In the genomic region with DNA sequence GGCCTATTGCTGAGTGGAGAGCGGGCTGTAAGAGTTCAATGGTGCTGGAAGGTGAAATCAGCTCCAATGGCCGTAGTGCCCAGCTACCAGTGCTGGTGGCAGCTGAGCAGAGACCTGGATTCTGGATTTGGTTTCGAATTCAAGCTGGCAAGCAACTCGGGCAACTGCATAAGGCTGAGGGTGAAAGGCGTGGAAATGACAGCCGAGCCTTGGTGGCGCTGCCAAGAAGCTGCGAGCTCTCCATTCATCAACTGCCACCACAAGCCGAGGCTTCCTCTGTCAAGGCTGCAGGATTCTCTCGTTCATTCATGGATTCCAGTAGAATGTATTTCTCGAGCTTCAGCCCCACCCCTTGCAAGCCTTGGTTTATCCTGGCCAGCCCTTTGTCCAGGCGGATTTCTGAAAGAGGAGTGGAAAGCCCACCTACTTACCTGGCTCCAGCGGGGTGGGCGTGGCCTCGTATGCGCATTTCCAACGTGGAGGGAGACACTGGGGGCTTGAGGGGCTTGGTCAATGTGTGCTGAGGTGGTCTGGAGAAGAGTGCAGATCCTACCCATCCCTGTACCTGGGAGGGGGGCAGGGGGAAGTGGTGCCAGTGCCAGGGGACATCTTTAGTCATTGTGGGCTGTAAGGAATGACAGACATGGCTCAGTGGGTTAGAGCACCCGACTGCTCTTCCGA, we compare ENCODE assay signal across 8 mouse cellular contexts. TPM values are rescaled to one million over a fixed set of nuclear protein-coding genes. Genes with fewer than 3 reads are reported as not detected.
A peak's percentile ranks its signal among the peaks of the same experiment; 100 is the strongest.
DNase-seq lines count a peak whose midpoint lies in the region; ATAC-seq and TF ChIP-seq lines count a peak whose summit lies in the region.

No protein-coding gene starts in this region.

- no peak for TF ChIP-seq POLR2A in cerebellum, adult 2 months (IDR thresholded peaks at IDR 0.05; ENCODE audit: borderline replicate concordance, insufficient read depth, low read length)

- no peaks in the 10 kb centered on the region for H3K27me3 ChIP-seq in cerebellum, adult 2 months (ENCODE audit: control insufficient read depth, insufficient read depth, low read length)
- H3K27me3 ChIP-seq in kidney, embryonic 14.5 days (ENCODE audit: control insufficient read depth, insufficient read depth, low read length) = no peaks in the 10 kb centered on the region

- 20% methylated on average over 19 of the region's 19 CpGs for WGBS in cerebellum, adult 2 months
- WGBS in kidney, embryonic 14.5 days = 50% methylated on average over 19 of the region's 19 CpGs

- TF ChIP-seq CTCF in cerebellum, adult 2 months (IDR thresholded peaks at IDR 0.05; ENCODE audit: borderline replicate concordance, insufficient read depth, low read depth, low read length) = no peak

- no peaks in the 10 kb centered on the region for H3K9me3 ChIP-seq in kidney, embryonic 14.5 days (ENCODE audit: control insufficient read depth, low read length)

- peak; percentile 24 to 25 for DNase-seq in cerebellum, adult 2 months
- peak; percentile 23 for DNase-seq in R1 (ENCODE audit: low read depth, low spot score)
- DNase-seq in frontal cortex, postnatal 36 days (ENCODE audit: low spot score in 2 of 2) = peak; percentile 26 to 62
- DNase-seq in lung, postnatal 10 days = peak; percentile 50
- DNase-seq in spleen, postnatal 14 days (ENCODE audit: low spot score in 2 of 2) = no peak
- no peak for DNase-seq in embryo, embryonic 10.5 days (ENCODE audit: low spot score)

- no peak overlapping the region for H3K4me2 ChIP-seq in kidney, embryonic 14.5 days (replicated peaks; ENCODE audit: low read depth, low read length)

- H3K9ac ChIP-seq in kidney, embryonic 14.5 days (ENCODE audit: low read depth, low read length) = no peak overlapping the region

- no peaks in the 10 kb centered on the region; the same call in 1 of the 2 replicates for H3K4me1 ChIP-seq in cerebellum, adult 2 months (ENCODE audit: control insufficient read depth, insufficient read depth, low read length)
- peaks cover 27% of the 10 kb centered on the region for H3K4me1 ChIP-seq in kidney, embryonic 14.5 days (ENCODE audit: control insufficient read depth, insufficient read depth, low read length)

- H3K36me3 ChIP-seq in kidney, embryonic 14.5 days (ENCODE audit: control insufficient read depth, insufficient read depth, low read length) = no peaks in the 10 kb centered on the region

- ATAC-seq in cerebellum, adult (ENCODE audit: insufficient number of reproducible peaks, low FRiP score, low TSS enrichment) = no peak
- no peak for ATAC-seq in kidney, embryonic 14.5 days (ENCODE audit: low FRiP score, low TSS enrichment)

- no peak overlapping the region for H3K27ac ChIP-seq in cerebellum, adult 2 months (ENCODE audit: insufficient read depth, low read length)
- no peak overlapping the region for H3K27ac ChIP-seq in kidney, embryonic 14.5 days (ENCODE audit: low read depth, low read length)

- H3K4me3 ChIP-seq in cerebellum, adult 2 months (replicated peaks; ENCODE audit: insufficient read depth, low read depth, low read length) = peak overlapping the region; percentile 14
- H3K4me3 ChIP-seq in kidney, embryonic 14.5 days (ENCODE audit: low read length) = no peak overlapping the region

RNA-seq across cellular contexts. Expression of a gene that starts 30.4 kb away (rescaled TPM):
- polyA plus RNA-seq in cerebellum, adult 2 months (2012; rRNA removed) = 4.5 and 6.4 TPM in 2 replicates
- 16.8 and 23.4 TPM in 2 replicates for polyA plus RNA-seq in kidney, embryonic 14.5 days (2014; fragmentation: Nextera tagmentation; extraction: Ambion mirVana)

RNA-seq across cellular contexts. Expression of a gene that starts 48.8 kb away (rescaled TPM):
- 241 and 253 TPM in 2 replicates for polyA plus RNA-seq in cerebellum, adult 2 months (2012; rRNA removed)
- 261 and 268 TPM in 2 replicates for polyA plus RNA-seq in kidney, embryonic 14.5 days (2014; fragmentation: Nextera tagmentation; extraction: Ambion mirVana)

Comparison
In these comparisons a context has a peak if more than half of its experiments do, and no peak if none do; other contexts are left out.
1. DNase-seq: peak in cerebellum, adult 2 months (2 of 2), R1 (single experiment), frontal cortex, postnatal 36 days (2 of 2) and lung, postnatal 10 days (single experiment); none in spleen, postnatal 14 days (0 of 2) and embryo, embryonic 10.5 days (single experiment).